Mouse (Mus musculus) heart, embryonic 14.5 days (tissue): ENCODE measurements around the gene Srebf2. TPM values are rescaled to one million over a fixed set of nuclear protein-coding genes. Genes with fewer than 3 reads are reported as not detected.

ENCODE experiments used
- ATAC-seq: fragments of 200-750 bp; cut with Nextera tagmentation; 2 replicates; pipeline ENCODE4 v1.8.0; 2017; ENCODE audit warnings: low read depth, moderate TSS enrichment; ENCODE audit not compliant: insufficient number of reproducible peaks, insufficient read depth, low FRiP score
- H3K27ac ChIP-seq, 2 experiments: fragments of 200-500 bp in 1 of 2; fragments of 300-500 bp in 1 of 2; sonication (generic) in 1 of 2; replicated peaks in 1 of 2; 2 replicates each; pipeline ENCODE4 v1.5.1; 2012 to 2014; ENCODE audit warnings: low read depth in 2 of 2, low read length in 2 of 2, control low read depth in 1 of 2, mild to moderate bottlenecking in 1 of 2, mixed read lengths in 1 of 2; ENCODE audit not compliant: control insufficient read depth in 1 of 2, insufficient read depth in 1 of 2
- H3K27me3 ChIP-seq: fragments of 300-500 bp; sonication (generic); 2 replicates; pipeline ENCODE4 v1.6.1; 2014; ENCODE audit warnings: mild to moderate bottlenecking, low read length, control low read depth; ENCODE audit not compliant: control insufficient read depth, insufficient read depth
- H3K36me3 ChIP-seq: fragments of 300-500 bp; sonication (generic); 2 replicates; pipeline ENCODE4 v1.6.1; 2014; ENCODE audit warnings: mild to moderate bottlenecking, control low read depth, low read length, mixed read lengths; ENCODE audit not compliant: control insufficient read depth, insufficient read depth
- H3K4me1 ChIP-seq, 2 experiments: fragments of 200-500 bp in 1 of 2; fragments of 300-500 bp in 1 of 2; sonication (generic) in 1 of 2; 2 replicates each; pipeline ENCODE4 v1.6.1; 2012 to 2014; ENCODE audit warnings: low read length in 2 of 2, control low read depth in 1 of 2, mixed read lengths in 1 of 2; ENCODE audit not compliant: control insufficient read depth in 2 of 2, insufficient read depth in 2 of 2
- H3K4me2 ChIP-seq: fragments of 300-500 bp; sonication (generic); 2 replicates; pipeline ENCODE4 v1.6.1; 2014; ENCODE audit warnings: mild to moderate bottlenecking, low read length
- H3K4me3 ChIP-seq, 2 experiments: fragments of 200-500 bp in 1 of 2; fragments of 300-500 bp in 1 of 2; sonication (generic) in 1 of 2; 2 replicates each; pipeline ENCODE4 v1.5.1; 2012 to 2014; ENCODE audit warnings: low read length in 2 of 2, mild to moderate bottlenecking in 2 of 2, control low read depth in 1 of 2, low read depth in 1 of 2, moderate library complexity in 1 of 2; ENCODE audit not compliant: control insufficient read depth in 1 of 2, insufficient read depth in 1 of 2
- H3K9ac ChIP-seq: fragments of 300-500 bp; sonication (generic); 2 replicates; pipeline ENCODE4 v1.6.1; 2014; ENCODE audit warnings: mild to moderate bottlenecking, low read length
- H3K9me3 ChIP-seq: fragments of 300-500 bp; sonication (generic); 2 replicates; pipeline ENCODE4 v1.6.1; 2016; ENCODE audit warnings: low read length, control low read depth; ENCODE audit not compliant: control insufficient read depth
- WGBS: fragments of 180-500 bp; shearing (Covaris S2); extraction: QIAGEN DNeasy Blood & Tissue Kit; methylation state at CpG from one replicate; pipeline ENCODE4 v1.1.7; 2014; 5-methylcytosine and 5-hydroxymethylcytosine counted together
- polyA plus RNA-seq: library from polyadenylated mRNA; unstranded; fragments of >200 nt; fragmentation: Nextera tagmentation; extraction: Ambion mirVana; gene quantifications from 2 replicates; pipeline ENCODE4 v1.2.1, GENCODE M21; 2014

The Srebf2 gene
- polyA plus RNA-seq, 1 experiment from 2014 or later: 59.8 TPM

- no peak overlapping the region for H3K27ac ChIP-seq
- H3K4me2 ChIP-seq: no peak overlapping the region
- 72% methylated on average over 4 of the region's 4 CpGs for WGBS
- peaks cover 3 to 9% of the 10 kb centered on the region in 2 experiments; a peak in 2 of 4 replicates for H3K4me1 ChIP-seq
- peaks cover 7% of the 10 kb centered on the region for H3K36me3 ChIP-seq
- H3K27me3 ChIP-seq: peaks cover 2% of the 10 kb centered on the region; the same call in 1 of the 2 replicates
- H3K9ac ChIP-seq: no peak overlapping the region
- H3K4me3 ChIP-seq: no peak overlapping the region
- no peak for ATAC-seq
- no peaks in the 10 kb centered on the region for H3K9me3 ChIP-seq
Measured at GRCm38 (mm10) chr15:82231100-82231499, 84.1 kb downstream of the Srebf2 start.

GRCm38 (mm10) chr15:82231591-82232378 lies 84.8 kb downstream of the Srebf2 start:
- no peak overlapping the region for H3K4me2 ChIP-seq
- no peak overlapping the region for H3K9ac ChIP-seq
- H3K9me3 ChIP-seq: no peaks in the 10 kb centered on the region
- no peak overlapping the region for H3K27ac ChIP-seq
- peaks cover 7% of the 10 kb centered on the region for H3K36me3 ChIP-seq
- no peak for ATAC-seq
- peaks cover 3 to 9% of the 10 kb centered on the region in 2 experiments; a peak in 2 of 4 replicates for H3K4me1 ChIP-seq
- H3K4me3 ChIP-seq: no peak overlapping the region
- 65% methylated on average over 11 of the region's 11 CpGs for WGBS
- H3K27me3 ChIP-seq: no peaks in the 10 kb centered on the region

GRCm38 (mm10) chr15:82232651-82233050 lies 85.7 kb downstream of the Srebf2 start:
- H3K36me3 ChIP-seq: peaks cover 8% of the 10 kb centered on the region
- H3K27ac ChIP-seq: no peak overlapping the region
- no peak overlapping the region for H3K4me2 ChIP-seq
- no peak overlapping the region for H3K4me3 ChIP-seq
- 79% methylated on average over 4 of the region's 4 CpGs for WGBS
- H3K27me3 ChIP-seq: no peaks in the 10 kb centered on the region
- peaks cover 3 to 9% of the 10 kb centered on the region in 2 experiments; a peak in 2 of 4 replicates for H3K4me1 ChIP-seq
- no peak overlapping the region for H3K9ac ChIP-seq
- no peaks in the 10 kb centered on the region for H3K9me3 ChIP-seq
- no peak for ATAC-seq

GRCm38 (mm10) chr15:82235661-82236060 lies 88.7 kb downstream of the Srebf2 start:
- Histone ChIP-seq H3K9ac (no peak overlapping the region), H3K4me1 (0 out of 4 replicates have a peak, but pooled peaks cover 0 to 3% of the 10 kb centered on the region in 2 experiments), H3K27me3 (no peaks in the 10 kb centered on the region), H3K4me3 (no peak overlapping the region), H3K27ac (no peak overlapping the region), H3K4me2 (no peak overlapping the region), H3K9me3 (no peaks in the 10 kb centered on the region), H3K36me3 (peaks cover 28% of the 10 kb centered on the region)
- 56% methylated on average over 10 of the region's 10 CpGs for WGBS
- ATAC-seq: no peak

GRCm38 (mm10) chr15:82236565-82236964 lies 89.6 kb downstream of the Srebf2 start:
- no peaks in the 10 kb centered on the region for H3K27me3 ChIP-seq
- H3K4me3 ChIP-seq: no peak overlapping the region
- H3K9ac ChIP-seq: no peak overlapping the region
- H3K4me1 ChIP-seq: 0 out of 4 replicates have a peak, but pooled peaks cover 0 to 3% of the 10 kb centered on the region in 2 experiments
- no peak overlapping the region for H3K4me2 ChIP-seq
- peak; percentile 44; the same call in 1 of the 2 replicates for ATAC-seq
- H3K36me3 ChIP-seq: peaks cover 33% of the 10 kb centered on the region
- 15% methylated on average over 5 of the region's 5 CpGs for WGBS
- H3K9me3 ChIP-seq: no peaks in the 10 kb centered on the region
- no peak overlapping the region for H3K27ac ChIP-seq

GRCm38 (mm10) chr15:82243311-82243710 lies 96.3 kb downstream of the Srebf2 start:
- peak overlapping the region; percentile 71 to 79 for H3K4me3 ChIP-seq
- no peaks in the 10 kb centered on the region for H3K9me3 ChIP-seq
- 70% methylated on average over 3 of the region's 3 CpGs for WGBS
- ATAC-seq: no peak
- peak overlapping the region; percentile 78 for H3K9ac ChIP-seq
- H3K27me3 ChIP-seq: no peaks in the 10 kb centered on the region
- H3K36me3 ChIP-seq: peaks cover 19% of the 10 kb centered on the region
- no peak overlapping the region for H3K27ac ChIP-seq
- peak overlapping the region; percentile 96 for H3K4me2 ChIP-seq
- H3K4me1 ChIP-seq: peaks cover 4% of the 10 kb centered on the region in 2 experiments; a peak in 2 of 4 replicates

- no peaks in the 10 kb centered on the region for H3K9me3 ChIP-seq
- H3K27ac ChIP-seq: peak overlapping the region in 1 of 2 experiments; percentile 43; a peak in 2 of 4 replicates
- no peak for ATAC-seq
- peaks cover 4% of the 10 kb centered on the region in 2 experiments; a peak in 2 of 4 replicates for H3K4me1 ChIP-seq
- H3K4me2 ChIP-seq: peak overlapping the region; percentile 96
- H3K27me3 ChIP-seq: no peaks in the 10 kb centered on the region
- 1% methylated on average over 12 of the region's 12 CpGs for WGBS
- peak overlapping the region; percentile 71 to 79 for H3K4me3 ChIP-seq
- H3K36me3 ChIP-seq: peaks cover 14% of the 10 kb centered on the region; the same call in 1 of the 2 replicates
- H3K9ac ChIP-seq: peak overlapping the region; percentile 78
Measured at GRCm38 (mm10) chr15:82243742-82244114, 96.7 kb downstream of the Srebf2 start.
